Mouse (Mus musculus): ENCODE measurements around the gene Rps27rt. TPM values are rescaled to one million over a fixed set of nuclear protein-coding genes. Genes with fewer than 3 reads are reported as not detected.

Rps27rt gene
- polyA plus RNA-seq, 1 experiment from 2014 or later = 423 TPM

Other genes starting within 250 kb of the Rps27rt start
- 93.7 and 99.4 TPM in 2 replicates for gene Cmtm7, start 200.9 kb downstream of the Rps27rt start, polyA plus RNA-seq (2014; fragmentation: Nextera tagmentation; extraction: Ambion mirVana)
- 21.2 and 24.8 TPM in 2 replicates for gene Cmtm8, start 138.6 kb downstream of the Rps27rt start, polyA plus RNA-seq (2014; fragmentation: Nextera tagmentation; extraction: Ambion mirVana)
- 18.2 TPM in 2 replicates for gene Gpd1l, start 48.8 kb downstream of the Rps27rt start, polyA plus RNA-seq (2014; fragmentation: Nextera tagmentation; extraction: Ambion mirVana)
- 0.66 and 0.69 TPM in 2 replicates for gene Osbpl10, start 4.2 kb downstream of the Rps27rt start, polyA plus RNA-seq (2014; fragmentation: Nextera tagmentation; extraction: Ambion mirVana)

All from liver, embryonic 11.5 days (tissue).